Mouse (Mus musculus) midbrain, embryonic 15.5 days (tissue): ENCODE data around the gene Tmem110. TPM values are rescaled to one million over a fixed set of nuclear protein-coding genes. Genes with fewer than 3 reads are reported as not detected.

Source experiments
- ATAC-seq: fragments of 200-750 bp; cut with Nextera tagmentation; replicated peaks from 2 replicates; pipeline ENCODE4 v1.8.0; 2017; ENCODE audit warnings: moderate TSS enrichment
- H3K27ac ChIP-seq: fragments of 300-500 bp; sonication (generic); 2 replicates; pipeline ENCODE4 v1.5.1; 2015; ENCODE audit warnings: mild to moderate bottlenecking, inconsistent platforms
- H3K27me3 ChIP-seq: fragments of 300-500 bp; sonication (generic); replicated peaks from 2 replicates; pipeline ENCODE4 v1.6.1; 2015; ENCODE audit warnings: inconsistent platforms
- H3K36me3 ChIP-seq: fragments of 300-500 bp; sonication (generic); replicated peaks from 2 replicates; pipeline ENCODE4 v1.6.1; 2015; ENCODE audit warnings: inconsistent platforms
- H3K4me1 ChIP-seq: fragments of 300-500 bp; sonication (generic); 2 replicates; pipeline ENCODE4 v1.6.1; 2015; ENCODE audit warnings: inconsistent platforms
- H3K4me2 ChIP-seq: fragments of 300-500 bp; sonication (generic); 2 replicates; pipeline ENCODE4 v1.6.1; 2015; ENCODE audit warnings: inconsistent platforms, mild to moderate bottlenecking, moderate library complexity
- H3K4me3 ChIP-seq: fragments of 300-500 bp; sonication (generic); 2 replicates; pipeline ENCODE4 v1.5.1; 2015; ENCODE audit warnings: mild to moderate bottlenecking, inconsistent platforms
- H3K9ac ChIP-seq: fragments of 300-500 bp; sonication (generic); 2 replicates; pipeline ENCODE4 v1.6.1; 2015; ENCODE audit warnings: mild to moderate bottlenecking, inconsistent platforms
- H3K9me3 ChIP-seq: fragments of 300-500 bp; sonication (generic); 2 replicates; pipeline ENCODE4 v1.6.1; 2016; ENCODE audit warnings: inconsistent platforms
- WGBS: fragments of 180-500 bp; shearing (Covaris S2); methylation state at CpG from one replicate; pipeline ENCODE4 v1.1.7; 2015; ENCODE audit warnings: mixed read lengths; 5-methylcytosine and 5-hydroxymethylcytosine counted together
- polyA plus RNA-seq: library from polyadenylated mRNA; unstranded; fragments of >200 nt; fragmentation: Nextera tagmentation; extraction: Ambion mirVana; gene quantifications from 2 replicates; pipeline ENCODE4 v1.2.1, GENCODE M21; 2015

Gene Tmem110
- polyA plus RNA-seq, 1 experiment from 2014 or later, result 22.7 TPM

- no peak overlapping the region for H3K4me3 ChIP-seq
- no peaks in the 10 kb centered on the region for H3K9me3 ChIP-seq
- H3K27ac ChIP-seq, result no peak overlapping the region
- peaks cover 27% of the 10 kb centered on the region for H3K4me1 ChIP-seq
- WGBS, result 87% methylated on average over 11 of the region's 11 CpGs
- no peak overlapping the region for H3K4me2 ChIP-seq
- no peaks in the 10 kb centered on the region for H3K36me3 ChIP-seq
- ATAC-seq, result no peak
- no peak overlapping the region for H3K9ac ChIP-seq
- H3K27me3 ChIP-seq, result no peaks in the 10 kb centered on the region
Measured at GRCm38 (mm10) chr14:30828635-30829460, 3.5 kb downstream of the Tmem110 start.

- Histone ChIP-seq H3K27me3 (no peaks in the 10 kb centered on the region), H3K4me2 (no peak overlapping the region), H3K9me3 (no peaks in the 10 kb centered on the region), H3K4me1 (no peaks in the 10 kb centered on the region), H3K27ac (no peak overlapping the region), H3K9ac (no peak overlapping the region), H3K4me3 (no peak overlapping the region), H3K36me3 (no peaks in the 10 kb centered on the region)
- 93% methylated on average over 14 of the region's 14 CpGs for WGBS
- ATAC-seq, result no peak
Measured at GRCm38 (mm10) chr14:30837416-30837996, 12.1 kb downstream of the Tmem110 start.

- Histone ChIP-seq H3K9ac (no peak overlapping the region), H3K4me2 (no peak overlapping the region), H3K4me3 (no peak overlapping the region), H3K27ac (no peak overlapping the region), H3K9me3 (no peaks in the 10 kb centered on the region), H3K4me1 (no peaks in the 10 kb centered on the region), H3K36me3 (0 out of 2 replicates have a peak, but pooled peaks cover 3% of the 10 kb centered on the region), H3K27me3 (no peaks in the 10 kb centered on the region)
- 93% methylated on average over 3 of the region's 3 CpGs for WGBS
- ATAC-seq, result no peak
Measured at GRCm38 (mm10) chr14:30843701-30844100, 18.3 kb downstream of the Tmem110 start.

- H3K4me3 ChIP-seq, result no peak overlapping the region
- H3K9ac ChIP-seq, result no peak overlapping the region
- H3K4me2 ChIP-seq, result no peak overlapping the region
- H3K27ac ChIP-seq, result no peak overlapping the region
- no peaks in the 10 kb centered on the region for H3K9me3 ChIP-seq
- no peaks in the 10 kb centered on the region for H3K27me3 ChIP-seq
- 0 out of 2 replicates have a peak, but pooled peaks cover 3% of the 10 kb centered on the region for H3K36me3 ChIP-seq
- H3K4me1 ChIP-seq, result no peaks in the 10 kb centered on the region
- 90% methylated on average over 5 of the region's 5 CpGs for WGBS
- no peak for ATAC-seq
Measured at GRCm38 (mm10) chr14:30850504-30850903, 25.1 kb downstream of the Tmem110 start.

GRCm38 (mm10) chr14:30852325-30852724 is 26.9 kb downstream of the Tmem110 start:
- Histone ChIP-seq H3K4me3 (no peak overlapping the region), H3K27me3 (no peaks in the 10 kb centered on the region), H3K9ac (no peak overlapping the region), H3K9me3 (no peaks in the 10 kb centered on the region), H3K4me1 (no peaks in the 10 kb centered on the region), H3K36me3 (no peaks in the 10 kb centered on the region), H3K4me2 (no peak overlapping the region), H3K27ac (no peak overlapping the region)
- ATAC-seq, result no peak
- WGBS, result 95% methylated on average over 5 of the region's 5 CpGs

GRCm38 (mm10) chr14:30855316-30855715 is 29.9 kb downstream of the Tmem110 start:
- no peak overlapping the region for H3K9ac ChIP-seq
- H3K27me3 ChIP-seq, result no peaks in the 10 kb centered on the region
- H3K4me3 ChIP-seq, result no peak overlapping the region
- H3K4me2 ChIP-seq, result no peak overlapping the region
- 94% methylated on average over 3 of the region's 3 CpGs for WGBS
- H3K4me1 ChIP-seq, result no peaks in the 10 kb centered on the region
- no peaks in the 10 kb centered on the region for H3K9me3 ChIP-seq
- H3K27ac ChIP-seq, result no peak overlapping the region
- ATAC-seq, result no peak
- no peaks in the 10 kb centered on the region for H3K36me3 ChIP-seq

GRCm38 (mm10) chr14:30856885-30857507 is 31.6 kb downstream of the Tmem110 start:
- Histone ChIP-seq H3K4me1 (no peaks in the 10 kb centered on the region), H3K36me3 (no peaks in the 10 kb centered on the region), H3K4me2 (no peak overlapping the region), H3K9ac (no peak overlapping the region), H3K27me3 (no peaks in the 10 kb centered on the region), H3K27ac (no peak overlapping the region), H3K4me3 (no peak overlapping the region), H3K9me3 (no peaks in the 10 kb centered on the region)
- no peak for ATAC-seq
- 89% methylated on average over 10 of the region's 10 CpGs for WGBS

GRCm38 (mm10) chr14:30857990-30858389 is 32.6 kb downstream of the Tmem110 start:
- Histone ChIP-seq H3K27ac (no peak overlapping the region), H3K27me3 (no peaks in the 10 kb centered on the region), H3K4me2 (no peak overlapping the region), H3K4me1 (no peaks in the 10 kb centered on the region), H3K9ac (no peak overlapping the region), H3K36me3 (no peaks in the 10 kb centered on the region), H3K9me3 (no peaks in the 10 kb centered on the region), H3K4me3 (no peak overlapping the region)
- WGBS, result 89% methylated on average over 4 of the region's 4 CpGs
- ATAC-seq, result no peak

GRCm38 (mm10) chr14:30861421-30862125 is 36.2 kb downstream of the Tmem110 start:
- Histone ChIP-seq H3K4me2 (no peak overlapping the region), H3K4me1 (no peaks in the 10 kb centered on the region), H3K27ac (no peak overlapping the region), H3K27me3 (no peaks in the 10 kb centered on the region), H3K9me3 (no peaks in the 10 kb centered on the region), H3K4me3 (no peak overlapping the region), H3K36me3 (0 out of 2 replicates have a peak, but pooled peaks cover 3% of the 10 kb centered on the region), H3K9ac (no peak overlapping the region)
- 77% methylated on average over 16 of the region's 16 CpGs for WGBS
- ATAC-seq, result no peak

- Histone ChIP-seq H3K9ac (no peak overlapping the region), H3K4me2 (no peak overlapping the region), H3K27ac (no peak overlapping the region), H3K36me3 (0 out of 2 replicates have a peak, but pooled peaks cover 3% of the 10 kb centered on the region), H3K27me3 (no peaks in the 10 kb centered on the region), H3K9me3 (no peaks in the 10 kb centered on the region), H3K4me1 (no peaks in the 10 kb centered on the region), H3K4me3 (no peak overlapping the region)
- no peak for ATAC-seq
- 94% methylated on average over 9 of the region's 9 CpGs for WGBS
Measured at GRCm38 (mm10) chr14:30862368-30862767, 37.0 kb downstream of the Tmem110 start.

- no peaks in the 10 kb centered on the region for H3K27me3 ChIP-seq
- H3K27ac ChIP-seq, result no peak overlapping the region
- WGBS, result 65% methylated on average over 3 of the region's 3 CpGs
- no peaks in the 10 kb centered on the region for H3K4me1 ChIP-seq
- no peaks in the 10 kb centered on the region for H3K9me3 ChIP-seq
- H3K4me3 ChIP-seq, result no peak overlapping the region
- no peak overlapping the region for H3K4me2 ChIP-seq
- no peak for ATAC-seq
- H3K9ac ChIP-seq, result no peak overlapping the region
- H3K36me3 ChIP-seq, result 0 out of 2 replicates have a peak, but pooled peaks cover 3% of the 10 kb centered on the region
Measured at GRCm38 (mm10) chr14:30865311-30865710, 39.9 kb downstream of the Tmem110 start.

- Histone ChIP-seq H3K4me1 (no peaks in the 10 kb centered on the region), H3K36me3 (0 out of 2 replicates have a peak, but pooled peaks cover 3% of the 10 kb centered on the region), H3K9me3 (no peaks in the 10 kb centered on the region), H3K4me3 (no peak overlapping the region), H3K27me3 (no peaks in the 10 kb centered on the region), H3K4me2 (no peak overlapping the region), H3K9ac (no peak overlapping the region), H3K27ac (no peak overlapping the region)
- no peak for ATAC-seq
- 29% methylated on average over 5 of the region's 5 CpGs for WGBS
Measured at GRCm38 (mm10) chr14:30867042-30867441, 41.7 kb downstream of the Tmem110 start.
